Mouse (Mus musculus): ENCODE measurements at regions not wholly inside any gene's neighbourhood (a gene's known extent, or its start where the extent isn't known, plus 50 kb on each side); places are given as distances from the start of the nearest gene placed in this dataset.

GRCm38 (mm10) chr16:54120356-54120755, 1177.4 kb downstream of the Zpld1 start:
- Histone ChIP-seq H3K9me3 (replicated peaks; ENCODE audit: control insufficient read depth, low read length) (no peaks in the 10 kb centered on the region), H3K4me2 (ENCODE audit: low read depth, low read length) (no peak overlapping the region), H3K27me3 (ENCODE audit: control insufficient read depth, insufficient read depth, low read length) (no peaks in the 10 kb centered on the region), H3K9ac (replicated peaks; ENCODE audit: low read depth, low read length) (no peak overlapping the region), H3K4me1 (ENCODE audit: control insufficient read depth, insufficient read depth) (no peaks in the 10 kb centered on the region), H3K4me3 (ENCODE audit: low read depth, low read length) (no peak overlapping the region), H3K27ac (ENCODE audit: low read depth) (no peak overlapping the region), H3K36me3 (replicated peaks; ENCODE audit: control insufficient read depth, insufficient read depth, low read length) (no peaks in the 10 kb centered on the region)
- DNase-seq (ENCODE audit: low spot score) = no peak
- no peak for TF ChIP-seq EP300 (IDR thresholded peaks at IDR 0.05; ENCODE audit: low read depth)
- no peak for TF ChIP-seq CTCF (IDR thresholded peaks at IDR 0.05; ENCODE audit: low read depth)
- 83% methylated on average over 1 of the region's 1 CpGs for WGBS
- no peak for ATAC-seq (ENCODE audit: insufficient read depth, low read depth)

GRCm38 (mm10) chr16:54098696-54099095, 1199.1 kb downstream of the Zpld1 start:
- no peak overlapping the region for H3K9ac ChIP-seq (replicated peaks; ENCODE audit: low read depth, low read length)
- H3K4me2 ChIP-seq (ENCODE audit: low read depth, low read length) = no peak overlapping the region
- H3K36me3 ChIP-seq (replicated peaks; ENCODE audit: control insufficient read depth, insufficient read depth, low read length) = no peaks in the 10 kb centered on the region
- H3K4me3 ChIP-seq (ENCODE audit: low read depth, low read length) = no peak overlapping the region
- no peak for DNase-seq (ENCODE audit: low spot score)
- no peaks in the 10 kb centered on the region for H3K9me3 ChIP-seq (replicated peaks; ENCODE audit: control insufficient read depth, low read length)
- no peak for ATAC-seq (ENCODE audit: insufficient read depth, low read depth)
- H3K4me1 ChIP-seq (ENCODE audit: control insufficient read depth, insufficient read depth) = no peaks in the 10 kb centered on the region
- no peak overlapping the region for H3K27ac ChIP-seq (ENCODE audit: low read depth)
- WGBS = 58% methylated on average over 2 of the region's 2 CpGs
- TF ChIP-seq EP300 (IDR thresholded peaks at IDR 0.05; ENCODE audit: low read depth) = no peak
- TF ChIP-seq CTCF (IDR thresholded peaks at IDR 0.05; ENCODE audit: low read depth) = no peak
- H3K27me3 ChIP-seq (ENCODE audit: control insufficient read depth, insufficient read depth, low read length) = no peaks in the 10 kb centered on the region

GRCm38 (mm10) chr16:54092206-54092605, 1205.6 kb downstream of the Zpld1 start:
- H3K4me2 ChIP-seq (ENCODE audit: low read depth, low read length) = no peak overlapping the region
- H3K9me3 ChIP-seq (replicated peaks; ENCODE audit: control insufficient read depth, low read length) = no peaks in the 10 kb centered on the region
- H3K36me3 ChIP-seq (replicated peaks; ENCODE audit: control insufficient read depth, insufficient read depth, low read length) = no peaks in the 10 kb centered on the region
- no peak overlapping the region for H3K9ac ChIP-seq (replicated peaks; ENCODE audit: low read depth, low read length)
- no peak overlapping the region for H3K27ac ChIP-seq (ENCODE audit: low read depth)
- no peaks in the 10 kb centered on the region for H3K4me1 ChIP-seq (ENCODE audit: control insufficient read depth, insufficient read depth)
- WGBS = 64% methylated on average over 2 of the region's 2 CpGs
- H3K27me3 ChIP-seq (ENCODE audit: control insufficient read depth, insufficient read depth, low read length) = no peaks in the 10 kb centered on the region
- DNase-seq (ENCODE audit: low spot score) (no peak), ATAC-seq (ENCODE audit: insufficient read depth, low read depth) (no peak)
- no peak overlapping the region for H3K4me3 ChIP-seq (ENCODE audit: low read depth, low read length)
- TF ChIP-seq EP300 (IDR thresholded peaks at IDR 0.05; ENCODE audit: low read depth) (no peak), CTCF (IDR thresholded peaks at IDR 0.05; ENCODE audit: low read depth) (no peak)

- H3K9ac ChIP-seq (replicated peaks; ENCODE audit: low read depth, low read length) = no peak overlapping the region
- ATAC-seq (ENCODE audit: insufficient read depth, low read depth) (no peak), DNase-seq (ENCODE audit: low spot score) (no peak)
- H3K27me3 ChIP-seq (ENCODE audit: control insufficient read depth, insufficient read depth, low read length) = no peaks in the 10 kb centered on the region
- 90% methylated on average over 2 of the region's 2 CpGs for WGBS
- no peak overlapping the region for H3K27ac ChIP-seq (ENCODE audit: low read depth)
- H3K4me3 ChIP-seq (ENCODE audit: low read depth, low read length) = no peak overlapping the region
- no peaks in the 10 kb centered on the region for H3K4me1 ChIP-seq (ENCODE audit: control insufficient read depth, insufficient read depth)
- no peaks in the 10 kb centered on the region for H3K9me3 ChIP-seq (replicated peaks; ENCODE audit: control insufficient read depth, low read length)
- no peaks in the 10 kb centered on the region for H3K36me3 ChIP-seq (replicated peaks; ENCODE audit: control insufficient read depth, insufficient read depth, low read length)
- no peak overlapping the region for H3K4me2 ChIP-seq (ENCODE audit: low read depth, low read length)
- TF ChIP-seq EP300 (IDR thresholded peaks at IDR 0.05; ENCODE audit: low read depth) = no peak
Measured at GRCm38 (mm10) chr16:54091061-54091765, 1206.6 kb downstream of the Zpld1 start.

GRCm38 (mm10) chr16:54080518-54080917, 1217.3 kb downstream of the Zpld1 start:
- no peak for ATAC-seq (ENCODE audit: insufficient read depth, low read depth)
- H3K4me3 ChIP-seq (ENCODE audit: low read depth, low read length) = no peak overlapping the region
- no peak overlapping the region for H3K9ac ChIP-seq (replicated peaks; ENCODE audit: low read depth, low read length)
- no peaks in the 10 kb centered on the region for H3K9me3 ChIP-seq (replicated peaks; ENCODE audit: control insufficient read depth, low read length)
- WGBS = 68% methylated on average over 2 of the region's 2 CpGs
- no peaks in the 10 kb centered on the region for H3K27me3 ChIP-seq (ENCODE audit: control insufficient read depth, insufficient read depth, low read length)
- no peaks in the 10 kb centered on the region for H3K4me1 ChIP-seq (ENCODE audit: control insufficient read depth, insufficient read depth)
- H3K27ac ChIP-seq (ENCODE audit: low read depth) = no peak overlapping the region
- DNase-seq (ENCODE audit: low spot score) = no peak
- H3K4me2 ChIP-seq (ENCODE audit: low read depth, low read length) = no peak overlapping the region
- H3K36me3 ChIP-seq (replicated peaks; ENCODE audit: control insufficient read depth, insufficient read depth, low read length) = no peaks in the 10 kb centered on the region
- TF ChIP-seq CTCF (IDR thresholded peaks at IDR 0.05; ENCODE audit: low read depth) = no peak

- Histone ChIP-seq H3K4me3 (ENCODE audit: low read depth, low read length) (no peak overlapping the region), H3K27ac (ENCODE audit: low read depth) (no peak overlapping the region), H3K27me3 (ENCODE audit: control insufficient read depth, insufficient read depth, low read length) (no peaks in the 10 kb centered on the region), H3K9ac (replicated peaks; ENCODE audit: low read depth, low read length) (no peak overlapping the region), H3K4me1 (ENCODE audit: control insufficient read depth, insufficient read depth) (no peaks in the 10 kb centered on the region), H3K36me3 (replicated peaks; ENCODE audit: control insufficient read depth, insufficient read depth, low read length) (no peaks in the 10 kb centered on the region), H3K4me2 (ENCODE audit: low read depth, low read length) (no peak overlapping the region), H3K9me3 (replicated peaks; ENCODE audit: control insufficient read depth, low read length) (no peaks in the 10 kb centered on the region)
- 81% methylated on average over 2 of the region's 2 CpGs for WGBS
- DNase-seq (ENCODE audit: low spot score) = no peak
- TF ChIP-seq EP300 (IDR thresholded peaks at IDR 0.05; ENCODE audit: low read depth) = no peak
- no peak for TF ChIP-seq CTCF (IDR thresholded peaks at IDR 0.05; ENCODE audit: low read depth)
- ATAC-seq (ENCODE audit: insufficient read depth, low read depth) = no peak
Measured at GRCm38 (mm10) chr16:54047836-54048235, 1250.0 kb downstream of the Zpld1 start.

All from heart, postnatal 0 days (tissue).